Comparison of ENCODE assay signal across 9 mouse cellular contexts in the genomic region with DNA sequence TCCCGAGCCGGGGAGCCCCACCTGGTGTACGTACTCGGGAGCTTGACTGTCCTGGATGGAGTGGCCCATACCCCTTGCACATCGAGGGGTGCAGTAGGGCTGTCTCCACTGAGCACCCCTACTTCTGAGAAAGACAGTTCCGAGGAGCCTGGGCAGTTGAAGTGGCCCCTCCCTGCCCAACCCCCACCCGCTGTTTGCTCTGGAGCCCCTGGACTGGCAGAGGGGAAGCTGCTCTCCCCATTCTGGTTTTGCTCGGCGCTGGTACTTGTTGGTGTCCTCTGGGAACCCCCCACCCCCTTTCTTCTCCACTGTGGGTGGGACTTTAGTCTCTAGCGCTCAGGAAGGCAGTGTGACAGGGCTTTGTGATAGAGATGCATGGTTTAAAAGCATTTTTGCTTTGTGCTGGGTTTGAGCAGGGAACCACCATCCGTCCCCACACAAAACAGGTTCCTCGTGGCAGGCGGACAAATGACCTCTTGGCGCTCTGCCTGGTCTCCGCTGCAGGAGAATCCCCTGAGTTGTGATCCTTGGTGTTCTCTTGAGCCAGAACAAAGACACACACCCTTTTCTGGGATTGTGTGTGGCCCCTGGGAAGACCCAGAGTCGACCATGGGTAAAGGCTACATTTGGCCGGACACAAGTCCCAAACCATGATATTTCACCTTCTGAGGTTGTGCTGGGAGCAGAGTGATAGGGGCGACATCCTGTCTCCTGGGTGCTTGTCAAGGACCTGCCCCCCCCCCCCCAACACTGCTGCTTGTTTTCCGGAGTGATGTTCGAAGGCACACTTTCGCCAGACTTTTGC. TPM values are rescaled to one million over a fixed set of nuclear protein-coding genes. Genes with fewer than 3 reads are reported as not detected.
DNase-seq lines count a peak whose midpoint lies in the region; ATAC-seq and TF ChIP-seq lines count a peak whose summit lies in the region.
"Had no signal": no experiment of that assay in that cellular context is flagged by ENCODE, and none has a peak within 500 bp of the region (broad histone marks: within the 10 kb centered on the region; RNA-seq: fewer than 3 reads in every experiment).

No protein-coding gene starts in this region.

- H3K4me2 ChIP-seq in heart, embryonic 16.5 days (ENCODE audit: low read depth, low read length) = peak overlapping the region; percentile 90
- H3K4me2 ChIP-seq in liver, embryonic 13.5 days = peak overlapping the region; percentile 59

- H3K27me3 ChIP-seq in heart, embryonic 16.5 days (ENCODE audit: control insufficient read depth, insufficient read depth, low read length) = no peaks in the 10 kb centered on the region
- peaks cover 25% of the 10 kb centered on the region for H3K27me3 ChIP-seq in liver, embryonic 13.5 days
- peaks cover 3% of the 10 kb centered on the region; the same call in 1 of the 2 replicates for H3K27me3 ChIP-seq in thymus, adult 2 months (ENCODE audit: control insufficient read depth, insufficient read depth, low read length)

- H3K4me1 ChIP-seq in heart, embryonic 16.5 days (ENCODE audit: control insufficient read depth, insufficient read depth, low read length) = peaks cover 8% of the 10 kb centered on the region
- peaks cover 8% of the 10 kb centered on the region; the same call in 1 of the 2 replicates for H3K4me1 ChIP-seq in liver, embryonic 13.5 days (replicated peaks)
- no peaks in the 10 kb centered on the region for H3K4me1 ChIP-seq in thymus, adult 2 months (replicated peaks; ENCODE audit: control insufficient read depth, insufficient read depth, low read length)

- WGBS in heart, embryonic 16.5 days = 6% methylated on average over 21 of the region's 21 CpGs
- 9% methylated on average over 21 of the region's 21 CpGs for WGBS in liver, embryonic 13.5 days (ENCODE audit: insufficient replicate concordance)
- 12% methylated on average over 21 of the region's 21 CpGs for WGBS in thymus, adult 2 months

- no peak for TF ChIP-seq CTCF in thymus, adult 2 months (IDR thresholded peaks at IDR 0.05; ENCODE audit: borderline replicate concordance, control insufficient read depth, extremely low read depth, insufficient read depth, low read length, poor library complexity)

- TF ChIP-seq POLR2A in thymus, adult 2 months (IDR thresholded peaks at IDR 0.05; ENCODE audit: control insufficient read depth, extremely low read depth, insufficient read depth, low read length, poor library complexity) = no peak

- no peaks in the 10 kb centered on the region for H3K36me3 ChIP-seq in heart, embryonic 16.5 days (ENCODE audit: control insufficient read depth, insufficient read depth)
- no peaks in the 10 kb centered on the region for H3K36me3 ChIP-seq in liver, embryonic 13.5 days
- H3K36me3 ChIP-seq in thymus, adult 2 months (ENCODE audit: control insufficient read depth, insufficient read depth, low read length) = no peaks in the 10 kb centered on the region

- H3K9ac ChIP-seq in heart, embryonic 16.5 days (ENCODE audit: low read length) = peak overlapping the region; percentile 70
- H3K9ac ChIP-seq in liver, embryonic 13.5 days = no peak overlapping the region

- H3K9me3 ChIP-seq in heart, embryonic 16.5 days (replicated peaks; ENCODE audit: control insufficient read depth, low read length) = no peaks in the 10 kb centered on the region
- H3K9me3 ChIP-seq in liver, embryonic 13.5 days (replicated peaks) = no peaks in the 10 kb centered on the region

- DNase-seq in heart, adult 11 months = no peak
- peak; percentile 54 for DNase-seq in brain, adult 2 months (ENCODE audit: low read depth, low spot score)
- DNase-seq in forelimb bud, embryonic 11.5 days (ENCODE audit: low read depth, low spot score) = peak; percentile 46
- no peak for DNase-seq in liver, embryonic 13.5 days
- no peak for DNase-seq in thymus, adult 2 months
- no peak for DNase-seq in cerebellum, adult 18-20 months
- DNase-seq in frontal cortex, postnatal 10 days (ENCODE audit: low spot score in 2 of 2) = no peak

- peak overlapping the region; percentile 62 for H3K4me3 ChIP-seq in heart, embryonic 16.5 days (ENCODE audit: low read length)
- peak overlapping the region; percentile 44 for H3K4me3 ChIP-seq in liver, embryonic 13.5 days (replicated peaks)
- H3K4me3 ChIP-seq in thymus, adult 2 months (ENCODE audit: control insufficient read depth, insufficient read depth, low read length) = no peak overlapping the region

- ATAC-seq in heart, embryonic 16.5 days (replicated peaks; ENCODE audit: extremely low read depth, insufficient read depth, low FRiP score) = no peak
- no peak for ATAC-seq in liver, embryonic 13.5 days (ENCODE audit: low read depth)

- H3K27ac ChIP-seq in heart, embryonic 16.5 days (ENCODE audit: low read length) = no peak overlapping the region
- no peak overlapping the region for H3K27ac ChIP-seq in liver, embryonic 13.5 days
- H3K27ac ChIP-seq in thymus, adult 2 months (ENCODE audit: control insufficient read depth, insufficient read depth, low read length) = no peak overlapping the region
- H3K27ac ChIP-seq: macrophage had no signal

RNA-seq across cellular contexts. Expression of gene D430019H16Rik, which starts 0.8 kb away (rescaled TPM):
- polyA plus RNA-seq in heart, embryonic 16.5 days (2015; fragmentation: Nextera tagmentation; extraction: Ambion mirVana) = 0.26 and 0.32 TPM in 2 replicates
- 0.05 and 0.09 TPM in 2 replicates for polyA plus RNA-seq in liver, embryonic 13.5 days (2015; fragmentation: Nextera tagmentation; extraction: Ambion mirVana)
- 1.1 and 1.2 TPM in 2 replicates for polyA plus RNA-seq in thymus, adult 2 months (2012; rRNA removed)
- polyA plus RNA-seq: macrophage had no signal

Comparison
In these comparisons a context has a peak if more than half of its experiments do, and no peak if none do; other contexts are left out.
1. DNase-seq: peak in brain, adult 2 months (single experiment) and forelimb bud, embryonic 11.5 days (single experiment); none in heart, adult 11 months (single experiment), liver, embryonic 13.5 days (single experiment), thymus, adult 2 months (single experiment), cerebellum, adult 18-20 months (0 of 2) and frontal cortex, postnatal 10 days (0 of 2).